Mouse (Mus musculus) intestine, postnatal 0 days (tissue): Measurements from ENCODE around the gene Gorab. TPM values are rescaled to one million over a fixed set of nuclear protein-coding genes. Genes with fewer than 3 reads are reported as not detected.

ENCODE experiments used
- ATAC-seq: fragments of 200-750 bp; cut with Nextera tagmentation; 2 replicates; pipeline ENCODE4 v1.8.0; 2017; ENCODE audit warnings: mild to moderate bottlenecking, moderate TSS enrichment, moderate library complexity
- H3K27ac ChIP-seq: fragments of 300-500 bp; sonication (generic); 2 replicates; pipeline ENCODE4 v1.5.1; 2014; ENCODE audit warnings: mild to moderate bottlenecking, low read depth, low read length, moderate library complexity
- H3K27me3 ChIP-seq: fragments of 300-500 bp; sonication (generic); replicated peaks from 2 replicates; pipeline ENCODE4 v1.6.1; 2014; ENCODE audit warnings: low read length, mixed read lengths; ENCODE audit not compliant: control insufficient read depth, insufficient read depth
- H3K36me3 ChIP-seq: fragments of 300-500 bp; sonication (generic); 2 replicates; pipeline ENCODE4 v1.6.1; 2014; ENCODE audit warnings: mild to moderate bottlenecking, moderate library complexity; ENCODE audit not compliant: control insufficient read depth, insufficient read depth
- H3K4me1 ChIP-seq: fragments of 300-500 bp; sonication (generic); replicated peaks from 2 replicates; pipeline ENCODE4 v1.6.1; 2014; ENCODE audit warnings: antibody characterized with exemption, low read length, mixed read lengths; ENCODE audit not compliant: control insufficient read depth, insufficient read depth
- H3K4me2 ChIP-seq: fragments of 300-500 bp; sonication (generic); replicated peaks from 2 replicates; pipeline ENCODE4 v1.6.1; 2014; ENCODE audit warnings: low read depth, mild to moderate bottlenecking, moderate library complexity
- H3K4me3 ChIP-seq: fragments of 300-500 bp; sonication (generic); 2 replicates; pipeline ENCODE4 v1.5.1; 2014; ENCODE audit warnings: low read depth, low read length
- H3K9ac ChIP-seq: fragments of 300-500 bp; sonication (generic); 2 replicates; pipeline ENCODE4 v1.6.1; 2014; ENCODE audit warnings: mild to moderate bottlenecking, low read depth, low read length
- H3K9me3 ChIP-seq: fragments of 300-500 bp; sonication (generic); 2 replicates; pipeline ENCODE4 v1.6.1; 2016; ENCODE audit warnings: mixed run types; ENCODE audit not compliant: control insufficient read depth
- CTCF ChIP-seq: sonication (generic); IDR thresholded peaks from 2 replicates; pipeline ENCODE4 v1.5.1; 2016; ENCODE audit warnings: low read depth, mild to moderate bottlenecking, control low read depth, antibody characterized with exemption, moderate library complexity
- WGBS: fragments of 180-500 bp; shearing (Covaris S2); extraction: QIAGEN DNeasy Blood & Tissue Kit; methylation state at CpG from one replicate; pipeline ENCODE4 v1.1.7; 2014; 5-methylcytosine and 5-hydroxymethylcytosine counted together
- polyA plus RNA-seq: library from polyadenylated mRNA; unstranded; fragments of >200 nt; fragmentation: Nextera tagmentation; extraction: Ambion mirVana; gene quantifications from 2 replicates; pipeline ENCODE4 v1.2.1, GENCODE M21; 2015

The Gorab gene
- polyA plus RNA-seq, 1 experiment from 2014 or later = 13.2 TPM

GRCm38 (mm10) chr1:163406203-163406602 is 2.7 kb upstream of the Gorab start:
- no peak for ATAC-seq
- Histone ChIP-seq H3K4me3 (no peak overlapping the region), H3K9ac (no peak overlapping the region), H3K36me3 (no peaks in the 10 kb centered on the region), H3K9me3 (no peaks in the 10 kb centered on the region), H3K27ac (no peak overlapping the region), H3K4me1 (peaks cover 10% of the 10 kb centered on the region; the same call in 1 of the 2 replicates), H3K4me2 (no peak overlapping the region), H3K27me3 (no peaks in the 10 kb centered on the region)
- WGBS = 37% methylated on average over 3 of the region's 3 CpGs
- no peak for TF ChIP-seq CTCF

DNA sequence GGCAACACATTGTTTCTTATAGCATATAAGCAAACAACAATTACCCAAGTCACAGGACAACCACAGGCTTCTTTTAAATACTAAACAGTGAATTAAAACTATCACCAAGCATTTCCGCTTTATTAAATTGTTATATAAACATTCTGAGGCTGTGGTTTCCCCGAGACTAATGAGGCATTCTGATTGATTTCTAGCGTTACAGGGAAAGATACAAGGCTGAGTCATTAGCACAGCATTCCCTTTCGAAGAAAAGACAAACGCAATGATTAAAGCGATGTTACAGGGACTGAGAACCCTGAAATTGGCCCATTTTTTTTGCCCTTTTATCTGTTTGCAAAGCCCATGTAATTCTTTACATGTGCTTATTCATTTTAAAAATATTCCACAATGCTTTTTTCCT is 12.1 kb downstream of the Gorab start:
- WGBS = 72% methylated on average over 6 of the region's 6 CpGs
- ATAC-seq = no peak
- no peak overlapping the region for H3K9ac ChIP-seq

GRCm38 (mm10) chr1:163390044-163390443 is 13.4 kb downstream of the Gorab start:
- H3K4me3 ChIP-seq = no peak overlapping the region
- H3K9ac ChIP-seq = no peak overlapping the region
- WGBS = 79% methylated on average over 4 of the region's 4 CpGs
- H3K27me3 ChIP-seq = no peaks in the 10 kb centered on the region
- no peaks in the 10 kb centered on the region for H3K4me1 ChIP-seq
- no peak for ATAC-seq
- no peaks in the 10 kb centered on the region for H3K9me3 ChIP-seq
- peaks cover 47% of the 10 kb centered on the region for H3K36me3 ChIP-seq
- no peak for TF ChIP-seq CTCF
- H3K27ac ChIP-seq = no peak overlapping the region
- no peak overlapping the region for H3K4me2 ChIP-seq

More for the DNA sequence above, 12.1 kb downstream of the Gorab start:
- no peak overlapping the region for H3K27ac ChIP-seq
- no peaks in the 10 kb centered on the region for H3K9me3 ChIP-seq
- TF ChIP-seq CTCF = no peak
- no peak overlapping the region for H3K4me2 ChIP-seq
- no peaks in the 10 kb centered on the region for H3K27me3 ChIP-seq
- no peak overlapping the region for H3K4me3 ChIP-seq
- peaks cover 51% of the 10 kb centered on the region for H3K36me3 ChIP-seq
- H3K4me1 ChIP-seq = no peaks in the 10 kb centered on the region

GRCm38 (mm10) chr1:163386196-163386595 is 17.3 kb downstream of the Gorab start:
- no peak for ATAC-seq
- 85% methylated on average over 9 of the region's 9 CpGs for WGBS
- Histone ChIP-seq H3K27me3 (no peaks in the 10 kb centered on the region), H3K4me3 (no peak overlapping the region), H3K36me3 (peaks cover 19% of the 10 kb centered on the region), H3K9me3 (no peaks in the 10 kb centered on the region), H3K9ac (no peak overlapping the region), H3K4me2 (no peak overlapping the region), H3K27ac (no peak overlapping the region), H3K4me1 (no peaks in the 10 kb centered on the region)
- no peak for TF ChIP-seq CTCF

DNA sequence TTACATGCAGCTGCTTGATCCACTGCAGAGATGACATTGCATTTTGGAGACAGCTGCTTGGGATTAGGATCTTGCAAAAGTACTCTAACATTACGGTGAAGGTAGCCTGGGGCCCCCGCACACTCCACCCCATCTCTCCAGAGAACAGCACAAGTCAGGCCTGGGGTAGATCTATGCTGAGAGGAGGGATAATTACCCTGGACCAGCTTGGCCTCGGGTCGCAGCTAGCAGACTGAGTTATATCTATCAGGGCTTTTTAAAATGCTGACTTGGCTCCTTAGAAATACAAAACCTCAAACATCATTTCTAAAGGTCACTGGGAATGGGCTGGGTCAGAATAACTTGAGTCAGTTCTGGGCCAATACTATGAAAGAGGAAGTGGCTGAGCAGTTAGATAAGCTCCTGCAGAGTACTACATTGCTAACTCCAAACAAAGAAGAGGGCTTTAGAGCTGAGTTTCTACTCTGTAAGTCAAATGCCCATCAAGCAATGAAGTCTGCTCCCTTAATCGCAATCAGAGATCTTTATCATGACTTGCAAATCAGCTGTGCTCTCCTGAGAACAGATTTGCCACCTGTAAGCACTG is 19.9 kb downstream of the Gorab start:
- no peak for ATAC-seq

DNA sequence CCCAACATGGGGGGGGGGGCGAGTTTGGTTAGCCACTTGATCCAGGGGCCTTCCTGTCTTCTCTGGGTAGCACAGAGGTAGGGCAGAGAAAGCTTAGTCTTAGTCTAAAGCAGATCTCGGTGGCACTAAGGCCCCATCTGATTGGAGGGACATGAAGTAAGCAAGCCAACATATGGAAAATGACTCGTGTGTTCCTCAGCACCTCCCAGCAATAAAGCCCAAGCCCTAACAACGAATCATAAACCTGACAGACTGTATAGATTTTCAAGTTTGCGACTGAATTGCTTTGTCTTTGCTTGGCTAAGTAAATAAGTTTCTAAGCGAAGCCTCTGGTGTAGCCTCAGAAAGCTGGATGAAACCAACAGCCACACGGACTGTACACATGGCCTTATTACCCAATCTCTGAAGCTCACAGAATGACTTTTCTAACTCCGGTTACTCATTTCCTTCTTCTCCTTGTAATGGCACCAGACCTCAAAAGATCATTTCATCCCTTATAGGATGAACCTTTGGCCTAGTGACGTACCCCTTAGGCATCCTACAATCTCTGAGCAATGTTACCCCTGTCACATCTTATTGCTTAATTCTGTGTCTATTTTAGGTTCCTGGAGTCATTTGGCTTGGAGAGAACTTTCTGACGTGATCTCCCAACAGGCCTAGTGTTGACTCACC is 21.3 kb downstream of the Gorab start:
- Histone ChIP-seq H3K27me3 (no peaks in the 10 kb centered on the region), H3K9me3 (no peaks in the 10 kb centered on the region), H3K4me1 (no peaks in the 10 kb centered on the region), H3K27ac (no peak overlapping the region), H3K4me2 (no peak overlapping the region), H3K9ac (no peak overlapping the region), H3K4me3 (no peak overlapping the region), H3K36me3 (peaks cover 11% of the 10 kb centered on the region; the same call in 1 of the 2 replicates)
- peak; percentile 69 for ATAC-seq
- WGBS = 57% methylated on average over 10 of the region's 10 CpGs
- no peak for TF ChIP-seq CTCF

More for the DNA sequence above, 19.9 kb downstream of the Gorab start:
- no peak for TF ChIP-seq CTCF
- H3K9ac ChIP-seq = no peak overlapping the region
- H3K4me2 ChIP-seq = no peak overlapping the region
- no peak overlapping the region for H3K4me3 ChIP-seq
- H3K27me3 ChIP-seq = no peaks in the 10 kb centered on the region
- H3K27ac ChIP-seq = no peak overlapping the region
- no peaks in the 10 kb centered on the region for H3K9me3 ChIP-seq
- no peaks in the 10 kb centered on the region for H3K4me1 ChIP-seq
- H3K36me3 ChIP-seq = peaks cover 19% of the 10 kb centered on the region
- 68% methylated on average over 5 of the region's 5 CpGs for WGBS
